Mouse (Mus musculus) CD4-positive, CD25-positive, alpha-beta regulatory T cell, adult 2 months (primary cell): ENCODE measurements at regions not wholly inside any gene's neighbourhood (a gene's known extent, or its start where the extent isn't known, plus 50 kb on each side); places are given as distances from the start of the nearest gene placed in this dataset.
"Not testable (repeated sequence)": the region's sequence is repeated elsewhere in the genome, so short reads cannot be mapped to it uniquely, and the experiment has no call there.

Experiments used
- DNase-seq: peaks from one replicate; pipeline ENCODE4 v3.0.0-alpha.2; 2012; ENCODE audit warnings: low read depth, low spot score

- DNase-seq = no peak
Measured at GRCm38 (mm10) chr1:149463930-149464329, 497.2 kb downstream of the Pla2g4a start.

DNA sequence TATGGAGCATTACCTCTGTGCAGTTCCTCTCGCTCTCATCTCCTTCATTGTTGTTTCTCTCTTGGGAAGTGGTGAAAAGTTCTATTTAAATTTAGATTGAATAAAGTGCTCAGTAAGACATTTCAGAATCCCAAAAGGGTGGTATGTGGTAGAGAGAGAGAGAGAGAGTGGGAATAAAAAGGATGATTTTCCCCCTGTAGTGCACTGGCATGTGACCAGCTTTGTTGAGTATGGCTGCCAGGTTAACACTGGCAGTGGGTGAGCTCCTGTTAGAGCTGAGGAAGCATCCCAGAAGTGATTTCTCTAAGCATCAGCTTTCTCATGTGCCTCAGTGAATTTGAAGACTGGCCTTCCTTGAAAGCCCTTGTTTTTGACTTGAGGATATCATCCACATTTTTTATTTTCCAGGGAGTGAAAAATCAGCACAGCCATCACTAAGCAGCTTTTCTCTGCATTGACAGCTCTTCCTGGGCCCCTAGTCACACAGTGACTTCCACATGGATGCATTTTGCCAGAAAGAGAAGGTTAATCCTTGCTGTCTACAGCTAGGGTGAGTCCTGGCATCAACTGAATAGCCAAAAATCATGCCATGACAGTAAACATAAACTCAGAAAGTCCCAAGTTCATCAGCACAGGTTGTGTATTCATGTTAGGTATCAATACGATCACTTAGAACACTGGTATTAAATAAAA is 511.1 kb downstream of the Pla2g4a start:
- no peak for DNase-seq

GRCm38 (mm10) chr1:149448516-149448915 is 512.6 kb downstream of the Pla2g4a start:
- DNase-seq = no peak

GRCm38 (mm10) chr1:149411009-149411408 is 550.1 kb downstream of the Pla2g4a start:
- DNase-seq = no peak

- DNase-seq = no peak
Measured at GRCm38 (mm10) chr1:149405367-149405766, 555.7 kb downstream of the Pla2g4a start.

DNA sequence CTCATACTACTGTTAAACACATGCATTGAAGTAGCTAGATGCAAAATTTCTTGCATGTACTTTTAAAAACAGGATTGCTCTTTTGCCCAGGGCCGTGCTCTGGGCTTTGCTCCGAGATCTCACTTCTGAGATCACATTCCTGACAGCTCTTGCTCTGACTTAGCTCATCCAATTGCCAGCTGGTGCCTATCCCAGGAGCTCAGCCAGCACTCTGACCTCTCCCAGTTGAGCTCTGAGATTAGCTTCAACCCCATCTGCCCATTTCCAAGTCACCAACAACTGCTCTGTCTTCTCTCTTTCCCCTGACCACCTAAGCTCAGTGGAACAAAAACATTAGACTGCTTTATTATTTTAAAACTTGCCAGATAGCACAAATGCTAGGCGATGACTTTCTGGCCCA is 572.4 kb downstream of the Pla2g4a start:
- DNase-seq = no peak

DNA sequence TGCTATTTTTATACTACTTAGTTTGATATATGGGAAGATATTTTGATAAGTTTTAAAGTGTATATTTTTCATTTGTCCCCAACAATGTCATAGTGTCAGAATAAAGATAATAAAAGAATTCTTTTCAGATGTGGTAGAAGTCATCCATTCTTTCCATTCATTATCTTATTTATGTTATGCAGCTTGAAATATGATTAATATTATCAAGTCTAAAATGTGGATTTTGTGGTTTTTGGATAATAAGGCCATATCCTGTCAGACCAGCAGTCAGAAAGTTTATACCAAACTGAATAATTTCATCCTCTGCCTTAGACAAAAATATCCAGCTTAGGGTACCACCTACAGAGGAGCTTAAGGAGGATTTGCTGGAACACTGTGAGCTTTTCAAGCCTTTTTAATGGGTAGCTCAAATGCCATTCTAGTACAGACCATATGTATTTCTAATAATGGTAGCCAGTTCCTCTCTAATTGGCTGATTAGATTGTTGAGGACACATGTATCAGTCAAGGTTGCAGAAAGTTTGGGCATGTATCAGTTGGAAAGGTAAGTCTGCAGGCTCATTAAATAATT is 609.7 kb downstream of the Pla2g4a start:
- no peak for DNase-seq

GRCm38 (mm10) chr1:149347359-149347758 is 613.7 kb downstream of the Pla2g4a start:
- no peak for DNase-seq

DNA sequence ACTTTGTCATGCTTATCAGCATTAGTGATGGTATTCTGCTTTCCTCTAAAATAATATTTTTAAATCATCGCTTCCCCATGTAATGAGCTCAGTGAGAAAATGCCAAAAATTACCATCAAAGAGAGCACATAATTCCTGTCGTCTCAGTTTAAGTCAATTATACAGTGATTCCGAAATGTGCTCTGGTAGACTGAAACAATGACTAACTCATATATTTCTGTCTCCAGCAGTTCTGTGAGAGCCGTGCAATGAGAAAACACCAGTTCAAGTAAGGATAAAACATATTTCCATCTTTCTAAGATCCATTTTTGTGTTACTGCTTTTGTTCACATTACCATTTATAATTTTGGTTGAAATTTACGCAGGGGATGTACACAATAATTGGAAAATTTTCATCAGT is 622.9 kb downstream of the Pla2g4a start:
- DNase-seq = no peak

DNA sequence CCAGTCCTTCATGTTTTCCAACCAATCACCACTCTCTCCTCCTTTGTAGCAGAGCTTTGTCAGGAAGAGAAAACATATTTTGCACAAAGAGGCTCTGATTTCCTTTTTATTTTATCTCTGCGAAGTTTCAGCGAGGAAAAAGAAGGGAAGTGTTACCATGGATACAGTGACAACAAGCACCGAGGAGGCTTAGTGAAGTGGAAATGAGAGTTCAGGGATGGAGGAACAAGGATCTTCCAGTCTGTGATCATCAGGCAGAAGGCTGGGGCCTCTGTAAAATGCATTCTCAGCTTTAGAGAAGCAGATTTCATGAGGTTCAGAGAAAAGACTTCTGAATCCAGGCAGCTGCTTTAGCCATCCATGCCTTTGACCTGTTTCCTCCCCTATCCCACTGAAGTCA is 628.9 kb downstream of the Pla2g4a start:
- DNase-seq = no peak

- DNase-seq = no peak
Measured at GRCm38 (mm10) chr1:149327171-149327570, 633.9 kb downstream of the Pla2g4a start.

GRCm38 (mm10) chr1:149323095-149323494 is 638.0 kb downstream of the Pla2g4a start:
- DNase-seq = no peak

DNA sequence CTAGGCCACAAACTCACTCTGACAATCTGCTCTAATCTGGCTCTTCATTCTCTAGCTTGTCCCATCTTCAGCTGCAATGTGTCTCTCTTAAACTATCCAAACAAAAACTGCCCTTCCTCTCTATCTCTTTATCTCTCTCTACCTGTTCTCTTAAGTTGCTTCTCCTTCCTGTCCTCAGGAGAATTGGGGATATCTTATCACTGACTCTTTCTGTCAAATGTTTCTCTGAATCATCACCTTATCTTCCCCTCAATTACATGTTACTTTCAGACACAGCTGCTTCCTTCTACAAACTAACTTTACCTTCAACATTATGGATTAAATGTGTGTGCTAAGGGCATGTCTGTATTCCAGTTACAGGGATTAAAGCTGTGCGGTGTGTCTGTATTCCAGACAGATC is 671.4 kb downstream of the Pla2g4a start:
- DNase-seq = no peak

GRCm38 (mm10) chr1:149274932-149275331 is 686.2 kb downstream of the Pla2g4a start:
- no peak for DNase-seq

GRCm38 (mm10) chr1:149256866-149257265 is 704.2 kb downstream of the Pla2g4a start:
- DNase-seq = no peak

DNA sequence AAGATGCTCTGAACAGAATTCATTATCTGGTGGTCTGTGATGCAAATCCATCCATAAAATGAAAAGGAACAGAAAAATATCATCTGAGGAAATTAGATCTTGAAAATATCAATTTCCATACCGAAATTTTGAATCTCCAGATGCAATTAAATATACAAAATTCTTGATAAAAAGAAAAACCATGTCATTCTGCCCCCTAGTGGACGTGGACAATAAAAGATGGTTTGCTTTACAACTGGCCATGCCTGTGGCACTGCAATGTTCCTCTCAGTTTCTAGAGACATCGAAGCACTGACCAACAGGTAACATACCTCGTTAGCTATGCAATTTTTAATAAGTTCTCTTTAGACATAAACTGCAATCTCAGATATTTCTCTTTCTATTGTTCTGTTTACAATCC is 706.9 kb downstream of the Pla2g4a start:
- peak; percentile 1 for DNase-seq

DNA sequence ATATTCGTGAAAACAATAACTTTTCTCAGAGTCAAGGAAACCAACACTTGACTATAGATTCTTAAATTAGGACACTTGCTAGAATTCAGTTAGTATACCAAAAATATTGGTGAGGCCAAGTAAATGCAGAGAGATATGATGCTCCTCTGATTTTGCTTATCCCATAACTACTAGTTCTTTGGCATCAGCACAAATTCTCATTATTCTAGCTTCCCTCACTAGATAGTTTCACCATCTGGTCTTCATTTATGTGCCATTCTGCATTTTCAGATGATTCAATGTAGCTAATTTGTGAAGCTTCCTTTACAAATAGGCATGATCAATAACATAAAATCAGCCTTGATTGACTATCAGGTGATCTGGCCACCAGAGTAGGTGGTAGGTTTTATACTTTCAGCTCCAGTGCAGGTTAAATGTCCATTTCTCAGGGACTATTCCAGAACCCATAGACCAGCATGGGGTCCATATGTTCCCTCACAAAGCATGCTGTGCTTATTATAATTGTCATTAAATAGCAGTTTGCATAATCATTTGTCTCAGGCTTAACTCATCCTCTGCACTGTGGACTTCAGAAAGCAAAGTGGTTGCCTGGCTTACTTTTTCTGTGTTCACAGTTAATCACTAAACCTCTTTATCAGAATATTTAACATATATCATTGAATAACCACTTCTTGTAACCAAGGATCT is 722.6 kb downstream of the Pla2g4a start:
- no peak for DNase-seq

DNA sequence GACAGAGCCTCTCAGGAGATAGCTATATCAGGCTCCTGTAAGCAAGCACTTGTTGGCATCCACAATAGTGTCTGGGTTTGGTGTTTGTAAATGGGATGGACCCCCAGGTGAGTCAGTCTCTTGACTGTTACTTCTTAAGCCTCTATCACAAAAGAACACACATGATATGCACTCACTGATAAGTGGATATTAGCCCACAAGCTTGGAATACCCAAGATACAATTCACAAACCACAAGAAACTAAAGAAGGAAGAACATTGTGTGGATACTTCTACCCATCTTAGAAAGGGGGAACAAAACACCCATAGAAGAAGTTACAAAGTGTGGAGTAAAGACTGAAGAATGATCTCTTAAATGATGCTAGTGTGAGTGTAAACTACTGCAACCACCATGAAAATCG is 733.9 kb downstream of the Pla2g4a start:
- DNase-seq = not testable (repeated sequence)

DNA sequence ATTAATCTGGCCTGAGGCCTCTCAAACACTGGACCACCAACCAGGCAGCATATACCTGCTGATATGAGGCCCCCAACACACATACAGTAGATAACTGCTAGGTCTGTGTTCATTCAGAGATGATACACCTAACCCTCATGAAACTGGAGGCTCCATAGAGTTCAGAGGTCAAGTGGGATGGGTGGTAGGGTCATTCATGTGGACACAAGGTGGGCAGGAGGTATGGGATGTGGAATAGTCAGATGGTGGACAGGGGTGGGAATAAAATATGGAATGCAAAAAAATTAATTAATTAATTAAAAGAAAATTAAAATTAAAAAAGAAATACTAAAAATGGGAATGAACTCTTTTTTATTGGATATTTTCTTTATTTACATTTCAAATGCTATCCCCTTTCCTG is 734.7 kb downstream of the Pla2g4a start:
- no peak for DNase-seq

- no peak for DNase-seq
Measured at GRCm38 (mm10) chr1:149202631-149203030, 758.5 kb downstream of the Pla2g4a start.

DNA sequence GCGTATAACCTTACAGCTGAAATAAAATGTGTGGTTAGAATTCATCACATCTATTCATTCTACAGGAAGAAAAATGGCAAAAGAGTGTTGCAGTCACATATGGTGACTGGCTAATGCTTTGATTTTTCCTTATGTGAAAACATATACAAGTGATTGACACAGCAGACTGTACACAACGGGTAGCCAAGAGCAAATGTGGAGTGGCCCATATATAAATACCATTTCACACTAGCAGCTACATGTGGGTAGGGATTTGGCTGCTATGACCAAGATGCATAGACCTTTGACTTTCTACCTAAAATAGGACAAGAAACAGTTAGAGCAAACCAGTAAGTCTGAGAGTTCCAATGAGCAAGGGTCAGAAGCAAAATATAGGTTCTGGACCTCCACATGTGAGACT is 761.8 kb downstream of the Pla2g4a start:
- no peak for DNase-seq

DNA sequence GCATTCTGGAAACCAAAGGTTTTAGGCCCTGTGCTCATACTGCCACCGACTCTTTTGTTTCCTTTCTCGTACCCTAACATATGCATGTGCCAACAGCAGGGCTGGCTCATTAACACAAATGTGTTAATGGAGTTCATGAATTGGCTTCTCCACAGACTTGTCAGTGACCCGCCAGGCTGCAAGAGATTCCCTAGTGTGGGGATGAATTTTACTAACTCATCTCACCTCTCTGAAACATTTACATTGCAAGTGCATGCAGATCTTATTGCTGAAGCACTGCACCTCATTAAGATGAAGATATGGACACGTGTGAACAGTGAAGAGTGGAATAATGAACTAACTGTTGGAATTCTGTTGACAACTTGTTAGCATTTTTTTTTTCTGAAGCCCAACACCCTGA is 762.2 kb downstream of the Pla2g4a start:
- DNase-seq = no peak
